Mouse (Mus musculus) hindbrain, embryonic 12.5 days (tissue): ENCODE measurements around the gene Gan. TPM values are rescaled to one million over a fixed set of nuclear protein-coding genes. Genes with fewer than 3 reads are reported as not detected.

Source experiments
- ATAC-seq: fragments of 200-750 bp; cut with Nextera tagmentation; 2 replicates; pipeline ENCODE4 v1.8.0; 2017; ENCODE audit warnings: moderate TSS enrichment; ENCODE audit not compliant: low FRiP score
- H3K27ac ChIP-seq: fragments of 300-500 bp; sonication (generic); 2 replicates; pipeline ENCODE4 v1.5.1; 2016; ENCODE audit warnings: mild to moderate bottlenecking
- H3K27me3 ChIP-seq: fragments of 300-500 bp; sonication (generic); 2 replicates; pipeline ENCODE4 v1.6.1; 2016; ENCODE audit warnings: mild to moderate bottlenecking
- H3K36me3 ChIP-seq: fragments of 300-500 bp; sonication (generic); 2 replicates; pipeline ENCODE4 v1.6.1; 2016; ENCODE audit warnings: mild to moderate bottlenecking
- H3K4me1 ChIP-seq: fragments of 300-500 bp; sonication (generic); 2 replicates; pipeline ENCODE4 v1.6.1; 2016
- H3K4me2 ChIP-seq: fragments of 300-500 bp; sonication (generic); replicated peaks from 2 replicates; pipeline ENCODE4 v1.6.1; 2016; ENCODE audit warnings: mild to moderate bottlenecking
- H3K4me3 ChIP-seq: fragments of 300-500 bp; sonication (generic); 2 replicates; pipeline ENCODE4 v1.5.1; 2016; ENCODE audit warnings: mild to moderate bottlenecking
- H3K9ac ChIP-seq: fragments of 300-500 bp; sonication (generic); 2 replicates; pipeline ENCODE4 v1.6.1; 2016; ENCODE audit warnings: mild to moderate bottlenecking, moderate library complexity
- H3K9me3 ChIP-seq: fragments of 300-500 bp; sonication (generic); replicated peaks from 2 replicates; pipeline ENCODE4 v1.6.1; 2016; ENCODE audit warnings: mild to moderate bottlenecking
- WGBS: fragments of 180-500 bp; shearing (Covaris S2); methylation state at CpG from one replicate; pipeline ENCODE4 v1.1.7; 2016; 5-methylcytosine and 5-hydroxymethylcytosine counted together
- polyA plus RNA-seq: library from polyadenylated mRNA; unstranded; fragments of >200 nt; fragmentation: Nextera tagmentation; extraction: Ambion mirVana; gene quantifications from 2 replicates; pipeline ENCODE4 v1.2.1, GENCODE M21; 2016

Gene Gan
- polyA plus RNA-seq, 1 experiment from 2014 or later, result 3.1 TPM

- Histone ChIP-seq H3K4me1 (no peaks in the 10 kb centered on the region), H3K9ac (no peak overlapping the region), H3K27ac (no peak overlapping the region), H3K4me2 (no peak overlapping the region), H3K4me3 (no peak overlapping the region), H3K27me3 (no peaks in the 10 kb centered on the region), H3K36me3 (no peaks in the 10 kb centered on the region), H3K9me3 (no peaks in the 10 kb centered on the region)
- ATAC-seq, result no peak
- 93% methylated on average over 4 of the region's 4 CpGs for WGBS
These were observed 7.6 kb downstream of the Gan start for GRCm38 (mm10) chr8:117165542-117165941.

GRCm38 (mm10) chr8:117166515-117166914, 8.6 kb downstream of the Gan start:
- no peak for ATAC-seq
- Histone ChIP-seq H3K4me3 (no peak overlapping the region), H3K27ac (no peak overlapping the region), H3K9me3 (no peaks in the 10 kb centered on the region), H3K4me2 (no peak overlapping the region), H3K4me1 (no peaks in the 10 kb centered on the region), H3K9ac (no peak overlapping the region), H3K27me3 (no peaks in the 10 kb centered on the region), H3K36me3 (no peaks in the 10 kb centered on the region)
- WGBS, result 86% methylated on average over 2 of the region's 2 CpGs

GRCm38 (mm10) chr8:117167243-117167883, 9.4 kb downstream of the Gan start:
- 85% methylated on average over 8 of the region's 8 CpGs for WGBS
- Histone ChIP-seq H3K4me3 (no peak overlapping the region), H3K9ac (no peak overlapping the region), H3K27ac (no peak overlapping the region), H3K27me3 (no peaks in the 10 kb centered on the region), H3K4me1 (no peaks in the 10 kb centered on the region), H3K9me3 (no peaks in the 10 kb centered on the region), H3K36me3 (no peaks in the 10 kb centered on the region), H3K4me2 (no peak overlapping the region)
- no peak for ATAC-seq

GRCm38 (mm10) chr8:117168378-117168777, 10.4 kb downstream of the Gan start:
- ATAC-seq, result no peak
- Histone ChIP-seq H3K9me3 (no peaks in the 10 kb centered on the region), H3K4me1 (0 out of 2 replicates have a peak, but pooled peaks cover 4% of the 10 kb centered on the region), H3K4me2 (no peak overlapping the region), H3K36me3 (no peaks in the 10 kb centered on the region), H3K27me3 (no peaks in the 10 kb centered on the region), H3K9ac (no peak overlapping the region), H3K4me3 (no peak overlapping the region), H3K27ac (no peak overlapping the region)
- WGBS, result 93% methylated on average over 9 of the region's 9 CpGs

- WGBS, result 94% methylated on average over 3 of the region's 3 CpGs
- no peak overlapping the region for H3K4me2 ChIP-seq
- H3K27ac ChIP-seq, result no peak overlapping the region
- no peaks in the 10 kb centered on the region for H3K27me3 ChIP-seq
- H3K9me3 ChIP-seq, result no peaks in the 10 kb centered on the region
- ATAC-seq, result no peak
- 0 out of 2 replicates have a peak, but pooled peaks cover 4% of the 10 kb centered on the region for H3K4me1 ChIP-seq
- H3K4me3 ChIP-seq, result no peak overlapping the region
- H3K36me3 ChIP-seq, result no peaks in the 10 kb centered on the region
- no peak overlapping the region for H3K9ac ChIP-seq
These were observed 13.9 kb downstream of the Gan start for GRCm38 (mm10) chr8:117171826-117172225.

GRCm38 (mm10) chr8:117172904-117173303, 15.0 kb downstream of the Gan start:
- no peak for ATAC-seq
- 57% methylated on average over 7 of the region's 7 CpGs for WGBS
- H3K27me3 ChIP-seq, result no peaks in the 10 kb centered on the region

GRCm38 (mm10) chr8:117173690-117174089, 15.8 kb downstream of the Gan start:
- H3K27ac ChIP-seq, result no peak overlapping the region
- H3K36me3 ChIP-seq, result 0 out of 2 replicates have a peak, but pooled peaks cover 4% of the 10 kb centered on the region
- H3K4me3 ChIP-seq, result no peak overlapping the region
- no peaks in the 10 kb centered on the region for H3K9me3 ChIP-seq
- no peaks in the 10 kb centered on the region for H3K27me3 ChIP-seq
- 80% methylated on average over 3 of the region's 3 CpGs for WGBS
- no peak for ATAC-seq
- no peak overlapping the region for H3K4me2 ChIP-seq
- H3K9ac ChIP-seq, result no peak overlapping the region
- 0 out of 2 replicates have a peak, but pooled peaks cover 4% of the 10 kb centered on the region for H3K4me1 ChIP-seq

More at GRCm38 (mm10) chr8:117172904-117173303, 15.0 kb downstream of the Gan start:
- Histone ChIP-seq H3K4me1 (0 out of 2 replicates have a peak, but pooled peaks cover 4% of the 10 kb centered on the region), H3K9ac (no peak overlapping the region), H3K27ac (no peak overlapping the region), H3K36me3 (0 out of 2 replicates have a peak, but pooled peaks cover 4% of the 10 kb centered on the region), H3K4me2 (no peak overlapping the region), H3K4me3 (no peak overlapping the region), H3K9me3 (no peaks in the 10 kb centered on the region)

- no peak overlapping the region for H3K4me2 ChIP-seq
- ATAC-seq, result no peak
- H3K4me1 ChIP-seq, result 0 out of 2 replicates have a peak, but pooled peaks cover 4% of the 10 kb centered on the region
- no peaks in the 10 kb centered on the region for H3K9me3 ChIP-seq
- no peak overlapping the region for H3K4me3 ChIP-seq
- no peak overlapping the region for H3K27ac ChIP-seq
- no peak overlapping the region for H3K9ac ChIP-seq
- 0 out of 2 replicates have a peak, but pooled peaks cover 4% of the 10 kb centered on the region for H3K36me3 ChIP-seq
- no peaks in the 10 kb centered on the region for H3K27me3 ChIP-seq
- WGBS, result 93% methylated on average over 5 of the region's 5 CpGs
These were observed 16.6 kb downstream of the Gan start for GRCm38 (mm10) chr8:117174536-117174935.

GRCm38 (mm10) chr8:117176308-117176707, 18.4 kb downstream of the Gan start:
- H3K4me1 ChIP-seq, result 0 out of 2 replicates have a peak, but pooled peaks cover 4% of the 10 kb centered on the region
- H3K36me3 ChIP-seq, result 0 out of 2 replicates have a peak, but pooled peaks cover 4% of the 10 kb centered on the region
- H3K9me3 ChIP-seq, result no peaks in the 10 kb centered on the region
- no peak overlapping the region for H3K9ac ChIP-seq
- H3K27ac ChIP-seq, result no peak overlapping the region
- H3K4me2 ChIP-seq, result no peak overlapping the region
- H3K27me3 ChIP-seq, result no peaks in the 10 kb centered on the region
- 90% methylated on average over 5 of the region's 5 CpGs for WGBS
- no peak overlapping the region for H3K4me3 ChIP-seq
- ATAC-seq, result no peak

GRCm38 (mm10) chr8:117177236-117177635, 19.3 kb downstream of the Gan start:
- 0 out of 2 replicates have a peak, but pooled peaks cover 4% of the 10 kb centered on the region for H3K36me3 ChIP-seq
- no peak overlapping the region for H3K4me3 ChIP-seq
- H3K27me3 ChIP-seq, result no peaks in the 10 kb centered on the region
- H3K4me1 ChIP-seq, result 0 out of 2 replicates have a peak, but pooled peaks cover 4% of the 10 kb centered on the region
- WGBS, result 88% methylated on average over 7 of the region's 7 CpGs
- H3K9ac ChIP-seq, result no peak overlapping the region
- H3K27ac ChIP-seq, result no peak overlapping the region
- ATAC-seq, result no peak
- H3K9me3 ChIP-seq, result no peaks in the 10 kb centered on the region
- no peak overlapping the region for H3K4me2 ChIP-seq

GRCm38 (mm10) chr8:117178039-117178438, 20.1 kb downstream of the Gan start:
- H3K4me2 ChIP-seq, result no peak overlapping the region
- no peaks in the 10 kb centered on the region for H3K9me3 ChIP-seq
- H3K27me3 ChIP-seq, result no peaks in the 10 kb centered on the region
- WGBS, result 80% methylated on average over 2 of the region's 2 CpGs
- H3K36me3 ChIP-seq, result 0 out of 2 replicates have a peak, but pooled peaks cover 4% of the 10 kb centered on the region
- ATAC-seq, result no peak
- no peak overlapping the region for H3K9ac ChIP-seq
- no peaks in the 10 kb centered on the region for H3K4me1 ChIP-seq
- no peak overlapping the region for H3K27ac ChIP-seq
- H3K4me3 ChIP-seq, result no peak overlapping the region

GRCm38 (mm10) chr8:117178676-117179075, 20.7 kb downstream of the Gan start:
- no peak for ATAC-seq
- H3K9me3 ChIP-seq, result no peaks in the 10 kb centered on the region
- no peak overlapping the region for H3K4me2 ChIP-seq
- no peak overlapping the region for H3K27ac ChIP-seq
- H3K4me1 ChIP-seq, result no peaks in the 10 kb centered on the region
- no peak overlapping the region for H3K9ac ChIP-seq
- peaks cover 7% of the 10 kb centered on the region; the same call in 1 of the 2 replicates for H3K36me3 ChIP-seq
- 93% methylated on average over 6 of the region's 6 CpGs for WGBS
- H3K4me3 ChIP-seq, result no peak overlapping the region
- no peaks in the 10 kb centered on the region for H3K27me3 ChIP-seq

GRCm38 (mm10) chr8:117182746-117183145, 24.8 kb downstream of the Gan start:
- Histone ChIP-seq H3K4me2 (no peak overlapping the region), H3K4me3 (no peak overlapping the region), H3K9ac (no peak overlapping the region), H3K4me1 (no peaks in the 10 kb centered on the region), H3K9me3 (no peaks in the 10 kb centered on the region), H3K36me3 (peaks cover 27% of the 10 kb centered on the region), H3K27ac (no peak overlapping the region), H3K27me3 (no peaks in the 10 kb centered on the region)
- 97% methylated on average over 4 of the region's 4 CpGs for WGBS
- no peak for ATAC-seq
